Mouse (Mus musculus) MEL (cell line): ENCODE measurements around the gene Gm6525.

Source experiments
- CTCF ChIP-seq, 3 experiments: IDR thresholded peaks in 2 of 3; conservative IDR thresholded peaks in 1 of 3; 2 replicates each; pipeline ENCODE4 v1.5.1; 2011 to 2012; ENCODE audit warnings: low read length in 3 of 3, low read depth in 2 of 3, mild to moderate bottlenecking in 2 of 3, improper control_type of control experiment in 1 of 3, inconsistent platforms in 1 of 3, mixed read lengths in 1 of 3, moderate library complexity in 1 of 3; ENCODE audit not compliant: control insufficient read depth in 1 of 3, insufficient read depth in 1 of 3, poor library complexity in 1 of 3, severe bottlenecking in 1 of 3
- E2F4 ChIP-seq: IDR thresholded peaks from 2 replicates; pipeline ENCODE4 v1.6.1; 2011; ENCODE audit warnings: low read depth, low read length, improper control_type of control experiment, borderline replicate concordance
- EP300 ChIP-seq, 2 experiments: IDR thresholded peaks; 2 replicates each; pipeline ENCODE4 v1.6.1; 2011; ENCODE audit warnings: improper control_type of control experiment in 2 of 2, low read length in 2 of 2, low read depth in 1 of 2, mild to moderate bottlenecking in 1 of 2
- ETS1 ChIP-seq: IDR thresholded peaks from 2 replicates; pipeline ENCODE4 v1.6.1; 2012; ENCODE audit warnings: low read depth, mild to moderate bottlenecking, inconsistent platforms, low read length, improper control_type of control experiment, moderate library complexity
- GATA1 ChIP-seq: IDR thresholded peaks from 2 replicates; pipeline ENCODE4 v1.6.1; 2011; ENCODE audit warnings: low read depth, low read length, improper control_type of control experiment
- MAFK ChIP-seq: IDR thresholded peaks from 2 replicates; pipeline ENCODE4 v1.6.1; 2011; ENCODE audit warnings: low read depth, mild to moderate bottlenecking, low read length, improper control_type of control experiment, borderline replicate concordance
- MYC ChIP-seq: IDR thresholded peaks from 2 replicates; pipeline ENCODE4 v1.6.1; 2011; ENCODE audit warnings: low read depth, mild to moderate bottlenecking, low read length, improper control_type of control experiment, moderate library complexity
- POLR2A ChIP-seq, 2 experiments: IDR thresholded peaks; 2 replicates each; pipeline ENCODE4 v1.6.1; 2011 to 2012; ENCODE audit warnings: low read length in 2 of 2, mild to moderate bottlenecking in 2 of 2, control low read depth in 1 of 2, improper control_type of control experiment in 1 of 2, low read depth in 1 of 2, moderate library complexity in 1 of 2; ENCODE audit not compliant: control insufficient read depth in 1 of 2, insufficient read depth in 1 of 2, poor library complexity in 1 of 2
- POLR2AphosphoS2 ChIP-seq: IDR thresholded peaks from 2 replicates; pipeline ENCODE4 v1.6.1; 2011; ENCODE audit warnings: low read length, improper control_type of control experiment
- SIN3A ChIP-seq: IDR thresholded peaks from 2 replicates; pipeline ENCODE4 v1.6.1; 2012; ENCODE audit warnings: low read length, improper control_type of control experiment, inconsistent platforms
- TAL1 ChIP-seq: IDR thresholded peaks from 2 replicates; pipeline ENCODE4 v1.6.1; 2012; ENCODE audit warnings: mild to moderate bottlenecking, inconsistent platforms, low read length, moderate library complexity, mixed read lengths
- TCF12 ChIP-seq: IDR thresholded peaks from 2 replicates; pipeline ENCODE4 v1.6.1; 2014; ENCODE audit warnings: low read depth, mild to moderate bottlenecking, inconsistent platforms, low read length, improper control_type of control experiment, moderate library complexity

- TF ChIP-seq MYC (no peak), EP300 (IDR thresholded peaks at IDR 0.05; ENCODE audit: low read depth in 1 of 2, low read length in 2 of 2) (no peak), POLR2A (IDR thresholded peaks at IDR 0.05; ENCODE audit: control insufficient read depth in 1 of 2, insufficient read depth in 1 of 2, low read depth in 1 of 2, low read length in 2 of 2, poor library complexity in 1 of 2) (no peak), CTCF (IDR thresholded peaks at IDR 0.05 in 2 of 3, conservative IDR thresholded peaks at IDR 0.05 in 1 of 3; ENCODE audit: control insufficient read depth in 1 of 3, insufficient read depth in 1 of 3, low read depth in 2 of 3, low read length in 3 of 3, poor library complexity in 1 of 3, severe bottlenecking in 1 of 3) (no peak), SIN3A (no peak), GATA1 (no peak), E2F4 (no peak), MAFK (no peak), POLR2AphosphoS2 (no peak), TAL1 (no peak), TCF12 (no peak), ETS1 (no peak)
These were observed at the start of gene Gm6525 for GRCm38 (mm10) chr3:84173581-84174154.
